Mouse (Mus musculus): ENCODE measurements around the gene Olfr798. TPM values are rescaled to one million over a fixed set of nuclear protein-coding genes. Genes with fewer than 3 reads are reported as not detected.

Olfr798 gene
- total RNA-seq (2023) = not detected in 2 replicates

GRCm38 (mm10) chr10:129627834-129628233, at the start of gene Olfr798:
Gene Olfr798, minus strand, starts transcription at chr10:129627934.

GRCm38 (mm10) chr10:129673765-129674164, 46.0 kb upstream of the Olfr798 start, which contains the start of gene Olfr801:
Gene Olfr801, minus strand, starts transcription at chr10:129673865.

GRCm38 (mm10) chr10:129657394-129657793, 29.7 kb upstream of the Olfr798 start, which contains the start of gene Olfr800:
Gene Olfr800, plus strand, starts transcription at chr10:129657694.

GRCm38 (mm10) chr10:129637184-129637583, 9.4 kb upstream of the Olfr798 start, which contains the start of gene Olfr799:
Gene Olfr799, plus strand, starts transcription at chr10:129637484.

GRCm38 (mm10) chr10:129612470-129612869, 15.3 kb downstream of the Olfr798 start, which contains the start of gene Olfr796:
Gene Olfr796, minus strand, starts transcription at chr10:129612570.

Other genes starting within 250 kb of the Olfr798 start
- gene Olfr784, start 243.9 kb downstream of the Olfr798 start, total RNA-seq (2023) = 0.28 TPM in 1 of 2 replicates, not detected in the other
- gene Olfr785, start 222.5 kb downstream of the Olfr798 start, total RNA-seq (2023) = not detected in 2 replicates
- not detected in 2 replicates for gene Olfr786, start 200.6 kb downstream of the Olfr798 start, total RNA-seq (2023)
- gene Olfr787, start 166.1 kb downstream of the Olfr798 start, total RNA-seq (2023) = not detected in 2 replicates
- not detected in 2 replicates for gene Olfr788, start 156.9 kb downstream of the Olfr798 start, total RNA-seq (2023)
- gene Olfr789, start 143.2 kb downstream of the Olfr798 start, total RNA-seq (2023) = 0.09 TPM in 1 of 2 replicates, not detected in the other
- gene Olfr790, start 129.4 kb downstream of the Olfr798 start, total RNA-seq (2023) = not detected in 2 replicates
- not detected in 2 replicates for gene Olfr791, start 106.1 kb downstream of the Olfr798 start, total RNA-seq (2023)
- gene Olfr792, start 88.8 kb downstream of the Olfr798 start, total RNA-seq (2023) = not detected in 2 replicates
- not detected in 2 replicates for gene Olfr794, start 60.3 kb downstream of the Olfr798 start, total RNA-seq (2023)
- gene Olfr796, start 15.4 kb downstream of the Olfr798 start, total RNA-seq (2023) = not detected in 2 replicates
- gene Olfr799, start 9.6 kb upstream of the Olfr798 start, total RNA-seq (2023) = not detected in 2 replicates
- gene Olfr800, start 29.8 kb upstream of the Olfr798 start, total RNA-seq (2023) = not detected in 2 replicates
- gene Olfr801, start 45.9 kb upstream of the Olfr798 start, total RNA-seq (2023) = not detected in 2 replicates
- not detected in 2 replicates for gene Olfr802, start 60.2 kb upstream of the Olfr798 start, total RNA-seq (2023)
- gene Olfr803, start 66.4 kb upstream of the Olfr798 start, total RNA-seq (2023) = not detected in 2 replicates
- gene Olfr804, start 75.3 kb upstream of the Olfr798 start, total RNA-seq (2023) = not detected in 2 replicates
- gene Olfr805, start 101.4 kb upstream of the Olfr798 start, total RNA-seq (2023) = not detected in 2 replicates
- not detected in 2 replicates for gene Olfr806, start 114.0 kb upstream of the Olfr798 start, total RNA-seq (2023)
- not detected in 2 replicates for gene Olfr807, start 129.9 kb upstream of the Olfr798 start, total RNA-seq (2023)
- not detected in 2 replicates for gene Olfr808, start 137.5 kb upstream of the Olfr798 start, total RNA-seq (2023)
- not detected in 2 replicates for gene Olfr809, start 146.7 kb upstream of the Olfr798 start, total RNA-seq (2023)
- not detected in 2 replicates for gene Olfr810, start 167.0 kb upstream of the Olfr798 start, total RNA-seq (2023)
- gene Olfr811, start 176.5 kb upstream of the Olfr798 start, total RNA-seq (2023) = not detected in 2 replicates
- not detected in 2 replicates for gene Olfr812, start 218.2 kb upstream of the Olfr798 start, total RNA-seq (2023)
- not detected in 2 replicates for gene Olfr813, start 227.4 kb upstream of the Olfr798 start, total RNA-seq (2023)

Measured in neutrophil, adult 65 days (primary cell).